Mouse (Mus musculus): ENCODE measurements around the gene Tbcc. TPM values are rescaled to one million over a fixed set of nuclear protein-coding genes. Genes with fewer than 3 reads are reported as not detected.
"Not testable (repeated sequence)": the region's sequence is repeated elsewhere in the genome, so short reads cannot be mapped to it uniquely, and the experiment has no call there.

Gene Tbcc
- 57.8 and 58.0 TPM in 2 replicates for polyA plus RNA-seq (2015; fragmentation: Nextera tagmentation; extraction: Ambion mirVana)

- peak within 1 kb of the TSS; percentile 96 for H3K9ac ChIP-seq
- peaks cover 18% of the 10 kb centered on the region for H3K36me3 ChIP-seq
- no peaks in the 10 kb centered on the region for H3K27me3 ChIP-seq
- H3K27ac ChIP-seq = peak within 1 kb of the TSS; percentile 99
- H3K4me3 ChIP-seq = peak within 1 kb of the TSS; percentile 94
- peaks cover 43% of the 10 kb centered on the region for H3K4me1 ChIP-seq
- under 1% methylated on average over 40 of the region's 40 CpGs for WGBS
- H3K4me2 ChIP-seq (replicated peaks) = peak within 1 kb of the TSS; percentile 99
- no peaks in the 10 kb centered on the region for H3K9me3 ChIP-seq
- ATAC-seq (ENCODE audit: low FRiP score, low read depth) = peak; percentile 92
Measured at GRCm38 (mm10) chr17:46890116-46890815, at the start of gene Tbcc. TSS of gene Tbcc (plus strand) at chr17:46890684.

GRCm38 (mm10) chr17:46843022-46843421 lies 47.5 kb upstream of the Tbcc start:
- 78% methylated on average over 2 of the region's 2 CpGs for WGBS
- no peak overlapping the region for H3K9ac ChIP-seq
- H3K36me3 ChIP-seq = peaks cover 12% of the 10 kb centered on the region
- ATAC-seq (ENCODE audit: low FRiP score, low read depth) = no peak
- H3K9me3 ChIP-seq = no peaks in the 10 kb centered on the region
- no peaks in the 10 kb centered on the region for H3K27me3 ChIP-seq
- H3K27ac ChIP-seq = no peak overlapping the region
- no peak overlapping the region for H3K4me2 ChIP-seq (replicated peaks)
- H3K4me1 ChIP-seq = peaks cover 10% of the 10 kb centered on the region; the same call in 1 of the 2 replicates
- H3K4me3 ChIP-seq = no peak overlapping the region

GRCm38 (mm10) chr17:46843716-46844115 lies 46.8 kb upstream of the Tbcc start:
- H3K9ac ChIP-seq = peak overlapping the region; percentile 8; the same call in 1 of the 2 replicates
- H3K36me3 ChIP-seq = peaks cover 12% of the 10 kb centered on the region
- no peak overlapping the region for H3K4me2 ChIP-seq (replicated peaks)
- H3K27me3 ChIP-seq = no peaks in the 10 kb centered on the region
- no peak for ATAC-seq (ENCODE audit: low FRiP score, low read depth)
- WGBS = 28% methylated on average over 7 of the region's 7 CpGs
- no peak overlapping the region for H3K27ac ChIP-seq
- no peak overlapping the region for H3K4me3 ChIP-seq
- H3K9me3 ChIP-seq = no peaks in the 10 kb centered on the region
- H3K4me1 ChIP-seq = peaks cover 10% of the 10 kb centered on the region; the same call in 1 of the 2 replicates

DNA sequence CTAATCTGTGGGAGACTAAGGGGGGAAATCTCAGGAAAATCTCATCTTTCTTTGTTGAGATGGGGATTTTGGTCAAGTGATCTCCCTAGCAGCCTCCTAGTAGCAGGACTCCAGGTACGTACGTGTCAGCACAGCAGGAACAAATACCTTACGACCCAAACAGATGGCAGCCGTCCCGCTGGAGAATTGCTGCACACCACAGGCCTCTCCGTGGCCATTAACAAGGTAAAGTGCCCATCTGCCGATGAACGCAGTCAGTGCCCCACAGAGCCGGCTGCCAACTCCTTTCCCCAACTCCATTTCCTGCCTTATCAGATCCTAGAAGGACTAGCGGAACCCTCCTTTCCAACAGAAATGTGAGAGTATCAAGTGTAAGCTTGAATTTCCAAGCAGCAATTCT lies 45.7 kb upstream of the Tbcc start:
- Histone ChIP-seq H3K36me3 (peaks cover 12% of the 10 kb centered on the region), H3K9ac (no peak overlapping the region), H3K4me2 (replicated peaks) (no peak overlapping the region), H3K9me3 (no peaks in the 10 kb centered on the region), H3K4me1 (peaks cover 10% of the 10 kb centered on the region; the same call in 1 of the 2 replicates), H3K27me3 (no peaks in the 10 kb centered on the region), H3K4me3 (no peak overlapping the region), H3K27ac (no peak overlapping the region)
- 21% methylated on average over 10 of the region's 10 CpGs for WGBS
- no peak for ATAC-seq (ENCODE audit: low FRiP score, low read depth)

GRCm38 (mm10) chr17:46845262-46845661 lies 45.2 kb upstream of the Tbcc start:
- H3K4me3 ChIP-seq = no peak overlapping the region
- no peak overlapping the region for H3K27ac ChIP-seq
- no peak overlapping the region for H3K9ac ChIP-seq
- ATAC-seq (ENCODE audit: low FRiP score, low read depth) = no peak
- H3K9me3 ChIP-seq = no peaks in the 10 kb centered on the region
- H3K4me1 ChIP-seq = peaks cover 10% of the 10 kb centered on the region; the same call in 1 of the 2 replicates
- WGBS = 66% methylated on average over 12 of the region's 12 CpGs
- no peak overlapping the region for H3K4me2 ChIP-seq (replicated peaks)
- H3K27me3 ChIP-seq = no peaks in the 10 kb centered on the region
- H3K36me3 ChIP-seq = peaks cover 12% of the 10 kb centered on the region

GRCm38 (mm10) chr17:46846573-46846972 lies 43.9 kb upstream of the Tbcc start:
- whole genome bisulfite sequencing = 94% methylated on average over 18 of the region's 18 CpGs
- not testable (repeated sequence) for H3K9ac ChIP-seq; H3K4me2 ChIP-seq (replicated peaks); H3K4me3 ChIP-seq; ATAC-seq (ENCODE audit: low FRiP score, low read depth); H3K27me3 ChIP-seq; H3K27ac ChIP-seq; H3K9me3 ChIP-seq
- H3K36me3 ChIP-seq = peaks cover 10% of the 10 kb centered on the region
- H3K4me1 ChIP-seq = peaks cover 10% of the 10 kb centered on the region; the same call in 1 of the 2 replicates

GRCm38 (mm10) chr17:46847206-46847605 lies 43.3 kb upstream of the Tbcc start:
- H3K36me3 ChIP-seq = peaks cover 9% of the 10 kb centered on the region; the same call in 1 of the 2 replicates
- peaks cover 10% of the 10 kb centered on the region; the same call in 1 of the 2 replicates for H3K4me1 ChIP-seq
- ATAC-seq (ENCODE audit: low FRiP score, low read depth) = no peak
- no peak overlapping the region for H3K4me3 ChIP-seq
- no peak overlapping the region for H3K27ac ChIP-seq
- no peak overlapping the region for H3K4me2 ChIP-seq (replicated peaks)
- WGBS = 93% methylated on average over 7 of the region's 7 CpGs
- no peaks in the 10 kb centered on the region for H3K9me3 ChIP-seq
- no peaks in the 10 kb centered on the region for H3K27me3 ChIP-seq
- no peak overlapping the region for H3K9ac ChIP-seq

DNA sequence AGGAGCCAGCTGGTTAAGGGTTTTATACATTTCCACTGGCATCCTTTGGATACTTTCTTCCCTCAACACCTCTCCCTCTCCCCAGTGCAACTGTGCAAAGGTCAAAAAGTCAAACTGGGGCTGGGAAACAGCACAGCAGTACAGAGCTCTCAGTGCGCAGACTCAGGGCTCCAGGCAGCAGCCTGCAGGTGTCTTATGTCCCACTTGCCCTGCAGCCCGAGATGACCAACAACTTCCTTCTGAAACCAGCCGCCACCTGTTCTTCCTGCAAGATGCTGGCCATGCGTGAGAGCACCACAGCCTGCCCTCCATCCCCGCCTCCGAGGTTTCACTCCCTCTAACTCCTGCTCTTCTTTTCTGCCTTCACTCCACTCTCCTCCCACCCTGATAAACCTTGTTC lies 37.8 kb upstream of the Tbcc start:
- 29% methylated on average over 6 of the region's 6 CpGs for WGBS

DNA sequence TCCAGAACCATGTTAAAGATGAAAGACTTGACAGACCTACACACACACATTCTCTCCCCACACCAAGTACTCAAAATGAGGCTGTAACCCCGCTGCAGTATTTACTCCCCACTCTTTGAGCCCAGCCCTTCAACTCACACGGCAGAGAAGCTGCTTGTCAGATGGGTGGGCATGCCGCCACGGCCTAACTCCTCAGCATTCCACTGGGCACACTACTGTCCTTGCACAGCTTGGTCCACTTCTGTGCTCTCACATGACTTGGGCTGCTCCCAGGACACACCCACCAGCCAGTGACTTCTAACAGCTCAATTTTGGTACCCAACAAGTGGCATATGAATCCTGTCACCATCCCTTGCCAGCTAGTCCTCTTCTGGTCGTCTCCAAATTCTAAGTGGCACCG lies 37.2 kb upstream of the Tbcc start:
- H3K4me3 ChIP-seq = no peak overlapping the region
- peak overlapping the region; percentile 44; the same call in 1 of the 2 replicates for H3K27ac ChIP-seq
- ATAC-seq (ENCODE audit: low FRiP score, low read depth) = no peak
- peaks cover 32% of the 10 kb centered on the region for H3K4me1 ChIP-seq
- H3K36me3 ChIP-seq = 0 out of 2 replicates have a peak, but pooled peaks cover 8% of the 10 kb centered on the region
- H3K4me2 ChIP-seq (replicated peaks) = 0 out of 2 replicates have a peak overlapping the region, but pooled peaks have one; percentile 19
- 44% methylated on average over 6 of the region's 6 CpGs for WGBS
- no peak overlapping the region for H3K9ac ChIP-seq
- H3K9me3 ChIP-seq = no peaks in the 10 kb centered on the region
- H3K27me3 ChIP-seq = no peaks in the 10 kb centered on the region

More for the DNA sequence above, 37.8 kb upstream of the Tbcc start:
- no peak for ATAC-seq (ENCODE audit: low FRiP score, low read depth)
- H3K36me3 ChIP-seq = 0 out of 2 replicates have a peak, but pooled peaks cover 8% of the 10 kb centered on the region
- no peaks in the 10 kb centered on the region for H3K9me3 ChIP-seq
- no peaks in the 10 kb centered on the region for H3K27me3 ChIP-seq
- peaks cover 32% of the 10 kb centered on the region for H3K4me1 ChIP-seq
- no peak overlapping the region for H3K9ac ChIP-seq
- no peak overlapping the region for H3K4me2 ChIP-seq (replicated peaks)
- H3K4me3 ChIP-seq = no peak overlapping the region
- 0 out of 2 replicates have a peak overlapping the region, but pooled peaks have one; percentile 44 for H3K27ac ChIP-seq

DNA sequence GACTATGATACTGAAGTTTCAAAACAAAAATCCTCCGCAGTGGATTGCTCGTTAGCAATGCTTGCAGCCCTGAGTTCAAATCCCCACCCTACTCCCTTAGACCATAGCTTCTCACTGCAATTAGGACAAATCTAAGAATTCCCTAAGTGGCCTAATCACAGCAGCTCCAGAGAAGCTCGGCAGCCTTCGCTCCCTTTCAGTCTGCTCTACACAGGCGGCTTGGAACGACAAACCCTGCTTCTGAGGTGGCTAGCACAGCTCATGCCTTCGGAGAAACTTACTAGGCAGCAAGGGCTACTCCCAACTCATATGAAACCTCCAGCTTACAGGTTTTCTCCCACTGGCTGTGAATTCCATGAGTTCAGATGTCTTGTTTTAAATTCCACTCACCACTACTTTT lies 36.4 kb upstream of the Tbcc start:
- Histone ChIP-seq H3K4me1 (peaks cover 34% of the 10 kb centered on the region), H3K9ac (no peak overlapping the region), H3K9me3 (no peaks in the 10 kb centered on the region), H3K4me3 (no peak overlapping the region), H3K27ac (peak overlapping the region; percentile 29; the same call in 1 of the 2 replicates), H3K4me2 (replicated peaks) (peak overlapping the region; percentile 73; the same call in 1 of the 2 replicates), H3K36me3 (0 out of 2 replicates have a peak, but pooled peaks cover 8% of the 10 kb centered on the region), H3K27me3 (no peaks in the 10 kb centered on the region)
- WGBS = 80% methylated on average over 7 of the region's 7 CpGs
- ATAC-seq (ENCODE audit: low FRiP score, low read depth) = no peak

GRCm38 (mm10) chr17:46854640-46855110 lies 35.8 kb upstream of the Tbcc start:
- H3K9ac ChIP-seq = no peak overlapping the region
- H3K36me3 ChIP-seq = 0 out of 2 replicates have a peak, but pooled peaks cover 8% of the 10 kb centered on the region
- peak overlapping the region; percentile 73 for H3K4me2 ChIP-seq (replicated peaks)
- 82% methylated on average over 8 of the region's 8 CpGs for WGBS
- H3K4me3 ChIP-seq = peak overlapping the region; percentile 14; the same call in 1 of the 2 replicates
- peaks cover 39% of the 10 kb centered on the region for H3K4me1 ChIP-seq
- H3K9me3 ChIP-seq = no peaks in the 10 kb centered on the region
- peak overlapping the region; percentile 69; the same call in 1 of the 2 replicates for H3K27ac ChIP-seq
- ATAC-seq (ENCODE audit: low FRiP score, low read depth) = no peak
- no peaks in the 10 kb centered on the region for H3K27me3 ChIP-seq
